Mouse (Mus musculus) subcutaneous adipose tissue, adult 2 months (tissue): ENCODE data around the gene Chrna5. TPM values are rescaled to one million over a fixed set of nuclear protein-coding genes. Genes with fewer than 3 reads are reported as not detected.

ENCODE experiments used
- polyA plus RNA-seq: library from polyadenylated mRNA; depleted of rRNA; stranded (reverse); fragments of >200 nt; gene quantifications from 2 replicates; pipeline ENCODE4 v1.2.3, GENCODE M21; 2012; ENCODE audit warnings: low replicate concordance; rRNA removed

Chrna5 gene
- polyA plus RNA-seq: 0.10 TPM in 1 of 2 replicates, not detected in the other

GRCm38 (mm10) chr9:54980674-54981073, at the start of gene Chrna5:
Gene Chrna5, plus strand, starts transcription at chr9:54980880.

DNA sequence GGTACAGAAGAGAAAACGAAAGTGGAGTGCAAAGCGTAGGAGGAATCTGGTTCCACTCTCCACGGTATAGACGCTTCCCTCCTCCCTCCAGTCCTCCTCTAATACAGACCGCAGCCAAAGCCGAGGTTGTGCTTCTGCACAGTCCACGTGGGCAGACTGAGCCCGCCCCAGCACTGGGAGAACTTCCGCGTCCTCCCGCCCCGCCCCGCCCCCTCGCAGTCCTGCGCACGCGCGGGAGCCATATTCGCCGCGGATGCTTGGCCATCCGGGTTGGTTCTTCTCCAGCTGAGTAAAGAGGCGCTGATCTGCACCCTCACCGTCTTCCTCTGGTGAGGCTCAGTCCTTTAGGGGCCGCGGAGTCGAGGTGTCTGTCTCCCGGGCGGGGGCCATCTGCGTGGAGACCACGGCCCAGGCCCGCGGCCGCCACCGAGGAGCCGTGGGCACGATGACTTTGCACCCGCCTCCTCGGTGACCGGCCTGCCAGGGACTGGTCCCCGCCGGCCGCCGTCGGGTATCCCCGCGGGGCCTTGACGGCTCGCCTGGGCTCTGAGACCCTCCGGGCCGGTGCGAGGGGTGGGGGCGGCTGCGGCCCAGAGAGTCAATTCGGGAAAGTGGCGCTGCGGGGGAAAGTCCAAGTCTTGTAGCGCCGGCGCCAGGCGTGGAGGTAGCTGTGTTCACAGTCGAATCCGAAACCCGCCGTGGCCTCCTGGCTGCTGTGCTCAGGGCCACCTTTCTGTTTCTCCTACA, 29.9 kb upstream of the Chrna5 start, which contains the start of the genes Psma4 and AY074887:
Gene Psma4 (plus strand): TSS at position 216 of the 747 bp plus-strand sequence.
Gene AY074887 (minus strand): TSS at position 424 of the 747 bp plus-strand sequence.

GRCm38 (mm10) chr9:55026275-55026663, 45.6 kb downstream of the Chrna5 start, which contains the start of gene Chrna3:
Gene Chrna3, minus strand, starts transcription at chr9:55026562.

DNA sequence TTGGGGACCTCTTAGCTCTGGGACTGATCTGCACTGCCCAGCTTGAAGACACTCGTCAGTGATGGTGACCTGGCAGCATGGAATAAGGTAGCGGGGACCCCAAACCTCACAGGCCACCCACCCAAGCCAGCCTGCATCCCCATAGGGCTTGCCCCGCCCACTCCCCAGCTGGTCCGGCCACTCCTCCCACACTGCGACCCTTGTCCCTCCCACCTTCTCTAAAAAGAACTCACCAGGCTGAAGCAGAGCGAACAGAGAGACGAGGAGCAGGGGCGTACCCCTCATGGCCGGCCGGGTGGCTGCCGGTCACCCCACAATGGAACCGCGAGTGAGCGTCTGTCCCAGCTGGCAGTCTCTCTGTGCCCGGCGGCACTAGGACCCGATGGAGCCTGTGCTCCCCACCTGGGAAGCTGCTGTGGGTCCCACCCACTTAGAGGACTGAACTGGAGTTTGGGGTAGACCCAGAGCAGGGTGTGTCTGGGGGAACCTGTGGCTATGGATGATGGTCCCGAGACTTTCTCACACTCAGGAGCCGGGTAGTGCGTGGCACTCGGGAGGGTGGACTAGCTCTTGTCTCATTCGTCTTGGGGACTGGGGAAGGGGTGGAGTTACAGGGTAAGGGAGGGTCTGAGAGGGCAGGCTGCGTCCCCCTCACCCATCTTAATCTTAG, 67.7 kb downstream of the Chrna5 start, which contains the start of gene Chrnb4:
Gene Chrnb4 (minus strand): TSS at position 569 of the 670 bp plus-strand sequence.

Other genes starting within 250 kb of the Chrna5 start
- gene Wdr61, start 246.4 kb upstream of the Chrna5 start, polyA plus RNA-seq: 37.8 and 40.8 TPM in 2 replicates
- gene Crabp1, start 216.1 kb upstream of the Chrna5 start, polyA plus RNA-seq: 24.4 TPM in 1 of 2 replicates, not detected in the other
- 7.9 and 9.6 TPM in 2 replicates for gene Ireb2, start 117.1 kb upstream of the Chrna5 start, polyA plus RNA-seq
- 2.4 and 2.7 TPM in 2 replicates for gene Hykk, start 63.6 kb upstream of the Chrna5 start, polyA plus RNA-seq
- 86.7 and 96.8 TPM in 2 replicates for gene Psma4, start 30.1 kb upstream of the Chrna5 start, polyA plus RNA-seq
- 0.18 TPM in 1 of 2 replicates, not detected in the other for gene AY074887, start 29.9 kb upstream of the Chrna5 start, polyA plus RNA-seq
- not detected in 2 replicates for gene Chrna3, start 45.7 kb downstream of the Chrna5 start, polyA plus RNA-seq
- 0.51 TPM in 1 of 2 replicates, not detected in the other for gene Chrnb4, start 67.9 kb downstream of the Chrna5 start, polyA plus RNA-seq
- gene Ube2q2, start 168.0 kb downstream of the Chrna5 start, polyA plus RNA-seq: 10.2 and 14.8 TPM in 2 replicates
- 22.4 and 24.8 TPM in 2 replicates for gene Fbxo22, start 228.0 kb downstream of the Chrna5 start, polyA plus RNA-seq